Mouse (Mus musculus) lung, embryonic 16.5 days (tissue): Measurements from ENCODE around the gene Ros1. TPM values are rescaled to one million over a fixed set of nuclear protein-coding genes. Genes with fewer than 3 reads are reported as not detected.

Source experiments
- ATAC-seq: fragments of 200-750 bp; cut with Nextera tagmentation; 2 replicates; pipeline ENCODE4 v1.8.0; 2017; ENCODE audit warnings: low read depth, mild to moderate bottlenecking, moderate library complexity
- H3K27ac ChIP-seq: fragments of 300-500 bp; sonication (generic); 2 replicates; pipeline ENCODE4 v1.5.1; 2014; ENCODE audit warnings: mild to moderate bottlenecking, control low read depth, low read length
- H3K27me3 ChIP-seq: fragments of 300-500 bp; sonication (generic); 2 replicates; pipeline ENCODE4 v1.6.1; 2014; ENCODE audit warnings: low read depth, low read length, mixed read lengths; ENCODE audit not compliant: control insufficient read depth, insufficient read depth
- H3K36me3 ChIP-seq: fragments of 300-500 bp; sonication (generic); 2 replicates; pipeline ENCODE4 v1.6.1; 2014; ENCODE audit warnings: low read length; ENCODE audit not compliant: control insufficient read depth, insufficient read depth
- H3K4me1 ChIP-seq: fragments of 300-500 bp; sonication (generic); replicated peaks from 2 replicates; pipeline ENCODE4 v1.6.1; 2014; ENCODE audit warnings: low read length, mixed read lengths; ENCODE audit not compliant: control insufficient read depth, insufficient read depth
- H3K4me2 ChIP-seq: fragments of 300-500 bp; sonication (generic); 2 replicates; pipeline ENCODE4 v1.6.1; 2014; ENCODE audit warnings: low read depth, low read length, control low read depth
- H3K4me3 ChIP-seq: fragments of 300-500 bp; sonication (generic); 2 replicates; pipeline ENCODE4 v1.5.1; 2014; ENCODE audit warnings: mild to moderate bottlenecking, low read length, control low read depth
- H3K9ac ChIP-seq: fragments of 300-500 bp; sonication (generic); 2 replicates; pipeline ENCODE4 v1.6.1; 2014; ENCODE audit warnings: low read length, control low read depth
- H3K9me3 ChIP-seq: fragments of 300-500 bp; sonication (generic); 2 replicates; pipeline ENCODE4 v1.6.1; 2016; ENCODE audit warnings: low read length; ENCODE audit not compliant: control insufficient read depth
- WGBS: fragments of 180-500 bp; shearing (Covaris S2); extraction: QIAGEN DNeasy Blood & Tissue Kit; methylation state at CpG from one replicate; pipeline ENCODE4 v1.1.7; 2014; 5-methylcytosine and 5-hydroxymethylcytosine counted together
- microRNA-seq: library from miRNA; unstranded; fragments of <30 nt; microRNA quantifications from one replicate; pipeline ENCODE4, GENCODE M21; 2016
- polyA plus RNA-seq: library from polyadenylated mRNA; unstranded; fragments of >200 nt; fragmentation: Nextera tagmentation; extraction: Ambion mirVana; gene quantifications from 2 replicates; pipeline ENCODE4 v1.2.1, GENCODE M21; 2015

Ros1 gene
- polyA plus RNA-seq, 1 experiment from 2014 or later = 0.23 TPM

GRCm38 (mm10) chr10:52018471-52018870 is 176.6 kb downstream of the Ros1 start:
- no peaks in the 10 kb centered on the region for H3K36me3 ChIP-seq
- no peak overlapping the region for H3K4me2 ChIP-seq
- H3K27me3 ChIP-seq = peaks cover 41% of the 10 kb centered on the region
- no peak overlapping the region for H3K9ac ChIP-seq
- no peak for ATAC-seq
- WGBS = 68% methylated on average over 1 of the region's 1 CpGs
- H3K4me1 ChIP-seq = peaks cover 10% of the 10 kb centered on the region; the same call in 1 of the 2 replicates
- H3K27ac ChIP-seq = no peak overlapping the region
- no peak overlapping the region for H3K4me3 ChIP-seq
- H3K9me3 ChIP-seq = no peaks in the 10 kb centered on the region

Small RNA genes within 50 kb of the gene (microRNA-seq; reads per million reads assigned to microRNA genes)
- not detected for gene Gm24084

Other genes with a start within 250 kb of the Ros1 start
- 0.63 and 0.75 TPM in 2 replicates for gene Vgll2, start 172.7 kb downstream of the Ros1 start, polyA plus RNA-seq
- 27.6 and 27.8 TPM in 2 replicates for gene Dcbld1, start 38.4 kb upstream of the Ros1 start, polyA plus RNA-seq
- not detected in 2 replicates for gene Gm26741, start 163.5 kb upstream of the Ros1 start, polyA plus RNA-seq
- 19.8 and 20.2 TPM in 2 replicates for gene Gopc, start 186.9 kb upstream of the Ros1 start, polyA plus RNA-seq
- gene Nepn, start 193.7 kb upstream of the Ros1 start, polyA plus RNA-seq = not detected in 2 replicates
- gene Nus1, start 222.3 kb upstream of the Ros1 start, polyA plus RNA-seq = 7.9 and 10.3 TPM in 2 replicates